Mouse (Mus musculus): Measurements from ENCODE around the gene Ston2. TPM values are rescaled to one million over a fixed set of nuclear protein-coding genes. Genes with fewer than 3 reads are reported as not detected.

Gene Ston2
- polyA plus RNA-seq, 1 experiment from 2014 or later, result 7.4 TPM

DNA sequence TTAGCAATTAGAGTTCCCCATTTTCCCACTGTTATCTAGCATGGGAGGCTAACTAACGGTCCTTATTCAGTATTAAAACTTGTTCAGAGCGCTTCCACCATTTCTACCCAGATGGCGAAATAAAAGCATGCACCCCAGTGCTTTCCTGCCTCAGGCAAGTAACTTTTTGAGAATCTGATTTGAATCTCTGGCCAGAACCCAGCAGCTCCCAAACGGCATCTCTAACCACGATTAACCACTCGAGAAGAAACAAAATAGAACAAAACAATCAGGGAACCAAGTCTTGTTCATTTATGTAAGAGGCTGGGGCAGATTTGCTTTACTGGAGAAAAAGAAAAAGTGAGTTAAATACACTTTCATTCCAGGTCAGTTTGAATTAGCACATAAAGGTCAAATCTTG lies 44.1 kb downstream of the Ston2 start:
- WGBS, result 77% methylated on average over 6 of the region's 6 CpGs
- Histone ChIP-seq H3K27me3 (no peaks in the 10 kb centered on the region), H3K9me3 (no peaks in the 10 kb centered on the region), H3K4me3 (replicated peaks) (no peak overlapping the region), H3K4me2 (replicated peaks) (no peak overlapping the region), H3K9ac (replicated peaks) (no peak overlapping the region), H3K4me1 (replicated peaks) (peaks cover 18% of the 10 kb centered on the region), H3K27ac (no peak overlapping the region), H3K36me3 (no peaks in the 10 kb centered on the region)
- no peak for ATAC-seq

DNA sequence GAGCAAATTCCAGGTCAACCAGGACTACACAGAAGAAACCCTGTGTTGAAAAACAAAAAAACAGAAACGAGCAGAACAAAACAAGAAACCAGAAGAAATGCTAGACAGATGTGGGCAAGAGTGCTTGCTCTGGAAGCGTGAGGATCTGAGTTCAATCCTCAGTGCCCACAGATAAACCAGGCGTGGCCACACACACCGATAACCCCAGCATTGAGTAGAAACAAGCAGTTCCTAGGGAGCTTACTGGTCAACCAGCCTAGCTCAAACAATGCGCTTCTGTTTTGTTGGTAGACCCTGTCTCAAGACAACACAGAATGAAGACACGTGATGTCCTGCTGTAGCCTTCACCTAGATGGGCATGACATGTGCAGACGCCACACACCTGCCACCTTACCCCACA lies 45.3 kb downstream of the Ston2 start:
- Histone ChIP-seq H3K9me3 (no peaks in the 10 kb centered on the region), H3K27me3 (no peaks in the 10 kb centered on the region), H3K4me1 (replicated peaks) (peaks cover 11% of the 10 kb centered on the region), H3K4me2 (replicated peaks) (no peak overlapping the region), H3K9ac (replicated peaks) (no peak overlapping the region), H3K27ac (no peak overlapping the region), H3K36me3 (no peaks in the 10 kb centered on the region), H3K4me3 (replicated peaks) (no peak overlapping the region)
- ATAC-seq, result no peak
- 98% methylated on average over 7 of the region's 7 CpGs for WGBS

DNA sequence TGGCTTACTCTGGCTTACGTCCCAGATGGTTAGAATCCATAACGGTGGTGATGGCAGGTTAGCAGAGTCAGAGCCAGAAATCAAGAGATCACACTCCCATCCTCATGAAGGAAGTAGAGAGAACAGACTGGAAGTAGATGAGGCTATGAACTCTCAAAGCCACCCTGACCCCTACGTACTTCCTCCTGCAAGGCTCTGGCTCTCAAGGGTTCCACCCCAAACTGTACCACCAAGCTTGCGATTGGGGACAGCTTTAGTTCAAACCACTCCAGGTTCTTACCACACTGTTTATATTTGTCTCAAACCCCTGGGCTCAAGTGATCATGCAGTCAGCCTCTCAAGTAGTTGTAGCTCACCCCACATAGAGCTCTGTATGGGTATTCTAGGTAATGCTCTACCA lies 49.8 kb downstream of the Ston2 start:
- Histone ChIP-seq H3K4me1 (replicated peaks) (no peaks in the 10 kb centered on the region), H3K27ac (no peak overlapping the region), H3K9ac (replicated peaks) (no peak overlapping the region), H3K27me3 (no peaks in the 10 kb centered on the region), H3K9me3 (no peaks in the 10 kb centered on the region), H3K4me3 (replicated peaks) (no peak overlapping the region), H3K4me2 (replicated peaks) (no peak overlapping the region), H3K36me3 (no peaks in the 10 kb centered on the region)
- no peak for ATAC-seq
- 92% methylated on average over 4 of the region's 4 CpGs for WGBS

DNA sequence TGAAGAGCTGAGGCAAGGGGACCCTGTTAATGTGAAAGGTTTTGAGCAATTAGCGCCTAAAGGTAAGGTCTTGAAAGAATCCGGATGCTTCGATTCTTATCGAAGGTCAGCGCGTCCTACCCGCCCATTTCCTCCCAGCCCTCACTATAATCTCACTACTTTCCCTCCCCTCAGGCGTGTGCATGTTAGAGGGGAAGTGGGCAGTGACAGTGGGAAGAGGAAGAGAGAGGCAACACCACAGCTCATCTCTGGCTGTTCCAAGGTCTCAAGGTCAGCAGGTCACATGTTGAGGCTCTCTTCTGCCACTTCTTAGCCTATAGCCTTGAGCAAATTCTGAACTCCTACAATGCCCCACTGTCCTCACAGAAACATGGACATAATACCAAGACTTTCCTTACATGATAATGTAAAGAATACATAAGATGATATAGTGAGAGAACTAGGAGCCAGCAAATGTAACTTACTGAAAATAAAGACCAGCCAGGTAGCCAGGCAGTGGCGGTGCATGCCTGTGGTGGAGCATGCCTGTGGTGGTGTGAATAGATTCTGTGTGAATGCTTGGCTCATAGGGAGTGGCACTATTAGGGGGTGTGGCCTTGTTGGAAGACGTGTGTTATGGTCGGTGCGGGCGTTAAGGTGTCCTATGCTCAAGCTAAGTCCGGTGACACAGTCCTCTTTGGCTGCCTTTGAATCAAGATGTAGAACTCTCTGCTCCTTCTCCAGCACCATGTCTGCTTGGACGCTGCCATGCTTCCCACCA lies 51.8 kb downstream of the Ston2 start:
- 96% methylated on average over 15 of the region's 15 CpGs for WGBS
- Histone ChIP-seq H3K27ac (no peak overlapping the region), H3K27me3 (no peaks in the 10 kb centered on the region), H3K4me3 (replicated peaks) (no peak overlapping the region), H3K9ac (replicated peaks) (no peak overlapping the region), H3K9me3 (no peaks in the 10 kb centered on the region), H3K36me3 (no peaks in the 10 kb centered on the region), H3K4me1 (replicated peaks) (no peaks in the 10 kb centered on the region), H3K4me2 (replicated peaks) (no peak overlapping the region)
- no peak for ATAC-seq

DNA sequence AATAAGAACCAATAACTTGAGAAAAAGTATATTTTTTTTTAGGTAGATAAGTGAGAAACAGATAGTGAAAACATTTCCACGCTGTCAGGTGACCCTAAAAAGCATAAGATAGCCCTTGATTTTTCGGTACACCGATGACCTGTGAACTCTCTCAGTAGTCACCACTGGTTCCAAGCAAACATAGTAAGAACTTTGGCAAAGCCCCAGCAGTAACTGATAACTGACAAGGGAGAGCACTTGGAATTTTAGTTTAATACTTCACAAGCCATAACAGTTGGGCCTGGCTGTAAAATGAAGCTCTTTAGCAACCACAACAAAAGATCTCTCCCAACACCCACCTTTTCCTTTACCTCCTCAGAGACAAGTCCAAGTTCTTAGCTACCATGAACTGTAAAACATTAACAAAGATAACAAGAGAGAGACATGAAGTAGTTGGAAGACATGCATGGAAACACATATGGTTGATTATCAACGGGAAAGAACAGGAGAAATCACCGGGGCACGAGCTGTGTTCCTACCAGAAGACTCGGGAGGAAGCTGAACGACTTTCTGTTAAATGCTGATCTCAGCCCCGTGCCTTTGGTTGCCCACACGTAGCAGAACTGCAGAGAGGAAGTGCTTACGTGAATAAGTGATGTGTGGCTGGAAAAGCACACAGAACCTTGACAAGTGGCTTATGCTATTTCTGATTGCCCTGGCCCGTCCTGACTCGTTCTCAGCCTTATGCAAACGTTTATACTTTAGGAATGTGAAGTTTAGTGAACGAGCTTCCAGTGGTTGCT lies 53.8 kb downstream of the Ston2 start:
- 90% methylated on average over 15 of the region's 15 CpGs for WGBS
- Histone ChIP-seq H3K4me2 (replicated peaks) (no peak overlapping the region), H3K36me3 (no peaks in the 10 kb centered on the region), H3K27me3 (no peaks in the 10 kb centered on the region), H3K4me1 (replicated peaks) (no peaks in the 10 kb centered on the region), H3K9ac (replicated peaks) (no peak overlapping the region), H3K27ac (no peak overlapping the region), H3K9me3 (no peaks in the 10 kb centered on the region), H3K4me3 (replicated peaks) (no peak overlapping the region)
- no peak for ATAC-seq

DNA sequence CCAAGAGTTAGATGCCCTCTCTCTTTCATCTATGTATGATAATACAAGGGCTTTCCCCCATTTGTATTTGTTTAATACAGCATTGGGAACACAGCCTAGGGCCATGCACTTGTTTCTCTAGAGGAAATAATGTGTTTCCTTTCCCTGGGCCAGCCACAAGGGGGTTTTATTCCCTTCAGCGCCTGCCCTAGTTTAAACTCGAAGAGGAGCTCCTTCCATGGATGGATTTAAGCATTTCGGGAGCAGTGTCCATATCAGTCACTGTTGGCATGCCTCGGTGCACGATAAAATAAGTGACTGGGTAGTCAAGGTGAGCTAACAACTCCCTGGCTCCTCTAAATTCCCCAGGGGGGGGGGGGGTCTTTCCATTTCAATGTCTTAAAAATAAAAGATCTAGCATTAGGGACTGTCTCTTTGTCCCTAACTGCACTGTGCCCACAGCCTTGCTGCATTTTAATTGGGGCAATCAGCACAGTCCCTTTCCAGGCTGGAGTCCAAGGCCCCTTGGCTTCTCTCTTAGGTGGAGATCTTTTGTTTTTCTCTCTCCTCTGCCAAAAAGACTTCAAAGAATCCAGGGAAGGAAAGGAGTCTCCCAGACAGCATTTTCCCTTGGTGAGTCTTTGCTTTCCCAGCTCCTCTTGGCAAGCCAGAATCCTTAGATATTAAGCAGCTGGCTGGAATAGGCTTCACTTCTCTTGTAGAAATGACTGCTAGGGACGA lies 55.3 kb downstream of the Ston2 start:
- no peaks in the 10 kb centered on the region for H3K9me3 ChIP-seq
- peak; percentile 53; the same call in 1 of the 2 replicates for ATAC-seq
- no peak overlapping the region for H3K9ac ChIP-seq (replicated peaks)
- WGBS, result 71% methylated on average over 6 of the region's 6 CpGs
- H3K4me3 ChIP-seq (replicated peaks), result no peak overlapping the region
- no peaks in the 10 kb centered on the region for H3K4me1 ChIP-seq (replicated peaks)
- H3K36me3 ChIP-seq, result no peaks in the 10 kb centered on the region
- no peak overlapping the region for H3K27ac ChIP-seq
- no peaks in the 10 kb centered on the region for H3K27me3 ChIP-seq
- H3K4me2 ChIP-seq (replicated peaks), result no peak overlapping the region

DNA sequence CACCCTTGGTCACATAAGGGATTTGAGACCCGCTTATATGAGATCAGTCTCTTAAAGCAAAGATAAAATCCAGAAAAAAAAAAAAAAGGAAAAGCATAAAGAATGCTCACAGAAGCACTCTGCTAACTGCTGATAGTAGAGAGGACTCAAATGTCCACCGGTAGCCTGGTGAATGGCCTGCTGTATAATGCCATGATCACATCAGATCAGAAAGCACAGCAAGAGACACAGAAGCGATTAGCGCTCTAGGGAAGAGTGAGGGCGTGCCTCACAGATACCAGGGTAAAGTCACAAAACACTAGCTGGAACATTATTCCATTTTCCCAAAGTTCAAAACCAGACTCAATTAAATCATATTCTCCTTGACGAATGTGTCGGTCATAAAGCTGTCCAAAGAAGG lies 62.0 kb downstream of the Ston2 start:
- no peaks in the 10 kb centered on the region for H3K9me3 ChIP-seq
- ATAC-seq, result no peak
- no peaks in the 10 kb centered on the region for H3K36me3 ChIP-seq
- H3K27ac ChIP-seq, result no peak overlapping the region
- H3K27me3 ChIP-seq, result no peaks in the 10 kb centered on the region
- H3K9ac ChIP-seq (replicated peaks), result no peak overlapping the region
- H3K4me2 ChIP-seq (replicated peaks), result no peak overlapping the region
- no peaks in the 10 kb centered on the region for H3K4me1 ChIP-seq (replicated peaks)
- H3K4me3 ChIP-seq (replicated peaks), result no peak overlapping the region
- WGBS, result 86% methylated on average over 7 of the region's 7 CpGs

DNA sequence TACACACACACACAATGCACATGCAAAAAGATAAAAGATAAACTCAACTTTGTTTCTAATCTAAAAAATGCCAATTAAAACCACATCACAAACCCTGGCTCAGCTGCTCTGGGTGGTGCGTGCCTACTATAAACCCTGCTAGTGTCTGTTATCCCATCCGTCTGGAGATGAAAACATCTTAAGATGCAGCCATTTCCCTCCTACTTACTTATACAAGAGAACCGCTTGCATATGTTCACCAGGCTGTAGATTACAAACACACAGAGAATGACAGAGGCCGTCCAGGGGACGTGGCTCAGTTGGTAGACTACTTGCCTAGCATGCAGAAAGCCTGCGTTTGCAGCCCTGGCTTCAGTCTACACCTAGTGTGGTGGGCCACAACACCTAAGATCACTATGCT lies 64.3 kb downstream of the Ston2 start:
- WGBS, result 85% methylated on average over 6 of the region's 6 CpGs

DNA sequence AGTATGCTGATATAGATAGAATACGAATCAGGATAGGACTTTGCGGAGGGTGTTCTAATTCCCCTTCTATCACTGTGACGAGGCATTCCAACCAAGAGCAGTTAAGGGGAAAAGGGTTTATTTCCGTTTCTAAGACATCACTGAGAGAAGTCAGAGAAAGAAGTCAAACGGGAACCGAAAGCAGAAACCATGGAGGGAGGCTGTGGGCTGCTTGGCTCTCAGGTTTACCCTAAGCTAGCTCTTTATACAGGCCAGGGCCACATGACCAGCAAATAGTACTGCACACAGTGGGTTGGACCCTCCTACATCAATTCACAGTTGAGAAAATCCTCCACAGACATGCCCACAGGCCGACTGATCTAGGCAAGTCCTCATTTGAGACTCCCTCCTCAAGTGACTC lies 69.1 kb downstream of the Ston2 start:
- Histone ChIP-seq H3K9ac (replicated peaks) (no peak overlapping the region), H3K36me3 (no peaks in the 10 kb centered on the region), H3K27ac (no peak overlapping the region), H3K4me3 (replicated peaks) (no peak overlapping the region), H3K27me3 (no peaks in the 10 kb centered on the region), H3K9me3 (no peaks in the 10 kb centered on the region), H3K4me2 (replicated peaks) (no peak overlapping the region), H3K4me1 (replicated peaks) (no peaks in the 10 kb centered on the region)
- ATAC-seq, result no peak
- WGBS, result 85% methylated on average over 7 of the region's 7 CpGs

More for the DNA sequence above, 64.3 kb downstream of the Ston2 start:
- no peak for ATAC-seq
- Histone ChIP-seq H3K36me3 (no peaks in the 10 kb centered on the region), H3K4me3 (replicated peaks) (no peak overlapping the region), H3K4me1 (replicated peaks) (no peaks in the 10 kb centered on the region), H3K27me3 (no peaks in the 10 kb centered on the region), H3K9ac (replicated peaks) (no peak overlapping the region), H3K9me3 (no peaks in the 10 kb centered on the region), H3K27ac (no peak overlapping the region), H3K4me2 (replicated peaks) (no peak overlapping the region)

DNA sequence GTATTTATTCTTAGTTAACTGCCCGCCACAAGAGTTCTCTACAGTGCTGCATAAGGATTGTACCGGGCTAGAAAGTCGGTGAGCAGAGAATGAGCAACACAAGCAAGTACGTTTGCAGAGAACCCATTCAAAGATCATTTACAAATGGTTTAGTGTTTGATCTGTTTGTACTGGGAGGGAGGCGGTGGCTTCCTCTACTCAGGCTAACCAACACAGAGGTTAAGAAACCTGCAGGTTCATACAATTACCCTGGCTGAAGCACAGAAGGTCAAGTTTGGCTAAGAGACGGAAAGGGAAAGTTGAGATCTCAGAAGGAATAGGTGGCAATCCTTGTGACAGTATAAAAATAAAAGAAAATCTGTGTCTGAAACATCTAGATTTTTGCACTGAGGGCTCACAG lies 72.5 kb downstream of the Ston2 start:
- no peaks in the 10 kb centered on the region for H3K9me3 ChIP-seq
- no peak overlapping the region for H3K4me2 ChIP-seq (replicated peaks)
- no peak overlapping the region for H3K4me3 ChIP-seq (replicated peaks)
- H3K4me1 ChIP-seq (replicated peaks), result peaks cover 8% of the 10 kb centered on the region
- H3K27me3 ChIP-seq, result no peaks in the 10 kb centered on the region
- WGBS, result 74% methylated on average over 6 of the region's 6 CpGs
- no peak overlapping the region for H3K9ac ChIP-seq (replicated peaks)
- H3K27ac ChIP-seq, result no peak overlapping the region
- no peak for ATAC-seq
- no peaks in the 10 kb centered on the region for H3K36me3 ChIP-seq

DNA sequence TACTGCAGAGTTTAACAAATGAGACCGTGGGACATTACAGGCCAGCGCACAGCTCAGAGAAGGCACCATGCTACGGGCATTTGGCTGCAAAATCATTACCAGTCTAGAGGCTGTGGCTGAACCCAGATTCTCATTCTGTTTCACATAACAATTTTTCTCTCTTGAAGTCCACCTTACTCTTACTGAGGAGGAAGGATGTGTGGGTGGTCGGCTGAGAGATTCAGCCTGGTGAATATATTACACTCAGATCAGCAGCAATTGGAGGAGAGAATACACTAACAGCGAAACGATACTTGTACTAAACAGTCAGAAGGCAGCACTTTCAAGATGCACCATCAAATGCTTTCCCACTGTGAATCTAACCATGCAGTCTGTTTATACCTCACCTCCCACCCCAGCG lies 74.8 kb downstream of the Ston2 start:
- Histone ChIP-seq H3K9me3 (no peaks in the 10 kb centered on the region), H3K27me3 (no peaks in the 10 kb centered on the region), H3K4me1 (replicated peaks) (peaks cover 10% of the 10 kb centered on the region), H3K27ac (no peak overlapping the region), H3K4me3 (replicated peaks) (no peak overlapping the region), H3K36me3 (no peaks in the 10 kb centered on the region), H3K4me2 (replicated peaks) (no peak overlapping the region), H3K9ac (replicated peaks) (no peak overlapping the region)
- ATAC-seq, result no peak
- WGBS, result 91% methylated on average over 7 of the region's 7 CpGs

DNA sequence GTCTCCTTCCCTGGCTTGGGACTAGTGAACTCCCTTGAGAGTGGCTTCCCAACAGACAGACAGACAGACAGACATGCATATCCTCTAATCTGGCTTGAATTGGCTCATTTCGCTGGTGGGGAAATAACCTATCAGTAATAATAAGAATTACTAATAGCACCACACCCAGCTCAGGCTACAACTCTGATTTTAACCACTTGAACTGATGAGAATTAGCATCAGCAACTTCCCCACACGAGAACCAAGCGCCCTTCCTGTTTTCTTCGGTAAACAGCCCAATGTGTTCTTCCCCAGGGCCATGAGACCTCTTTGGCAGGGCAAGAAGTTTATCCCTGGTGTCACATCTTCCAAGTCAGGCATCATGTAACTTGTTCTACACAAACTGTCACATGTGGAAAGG lies 76.5 kb downstream of the Ston2 start:
- Histone ChIP-seq H3K27me3 (no peaks in the 10 kb centered on the region), H3K4me3 (replicated peaks) (no peak overlapping the region), H3K4me1 (replicated peaks) (peaks cover 10% of the 10 kb centered on the region), H3K9me3 (no peaks in the 10 kb centered on the region), H3K36me3 (no peaks in the 10 kb centered on the region), H3K9ac (replicated peaks) (no peak overlapping the region), H3K4me2 (replicated peaks) (no peak overlapping the region), H3K27ac (no peak overlapping the region)
- 87% methylated on average over 4 of the region's 4 CpGs for WGBS
- ATAC-seq, result no peak

Data from midbrain, embryonic 13.5 days (tissue).